Mouse (Mus musculus): ENCODE measurements around the gene Cysrt1.
"Not testable (repeated sequence)": the region's sequence is repeated elsewhere in the genome, so short reads cannot be mapped to it uniquely, and the experiment has no call there.

The Cysrt1 gene

GRCm38 (mm10) chr2:25264851-25265250 is 22.6 kb upstream of the Cysrt1 start:
- in situ Hi-C loops (cut with MboI, MseI), result no loop called here

DNA sequence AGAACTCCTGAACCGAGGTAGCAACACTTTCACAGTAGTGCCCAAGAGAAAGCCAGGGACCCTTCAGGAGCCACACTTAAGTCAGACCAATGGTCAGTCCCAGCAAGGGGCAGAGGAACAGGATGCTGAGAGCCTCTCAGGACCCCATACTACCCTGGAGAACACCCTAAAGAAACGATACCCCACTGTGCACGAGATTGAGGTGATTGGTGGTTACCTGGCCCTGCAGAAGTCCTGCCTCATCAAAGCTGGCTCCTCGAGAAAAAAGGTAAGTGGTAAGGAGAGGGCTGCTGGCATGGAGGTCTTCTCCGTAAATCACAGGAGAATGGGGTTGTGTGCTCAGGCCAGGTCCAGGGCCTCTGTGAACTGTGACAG is 22.0 kb upstream of the Cysrt1 start:
- in situ Hi-C loops (cut with MboI, MseI), result no loop called here

- in situ Hi-C loops (cut with MboI, MseI), result no loop called here
Measured at GRCm38 (mm10) chr2:25263623-25264285, 21.5 kb upstream of the Cysrt1 start.

- in situ Hi-C loops (cut with MboI, MseI), result no loop called here
Measured at GRCm38 (mm10) chr2:25262795-25263622, 20.8 kb upstream of the Cysrt1 start.

GRCm38 (mm10) chr2:25262291-25262767 is 20.1 kb upstream of the Cysrt1 start, which contains the start of gene Tprn:
Tprn (plus strand) TSS chr2:25262618.
- in situ Hi-C loops (cut with MboI, MseI), result no loop called here

GRCm38 (mm10) chr2:25261870-25262269 is 19.6 kb upstream of the Cysrt1 start:
- in situ Hi-C loops (cut with MboI, MseI), result no loop called here

DNA sequence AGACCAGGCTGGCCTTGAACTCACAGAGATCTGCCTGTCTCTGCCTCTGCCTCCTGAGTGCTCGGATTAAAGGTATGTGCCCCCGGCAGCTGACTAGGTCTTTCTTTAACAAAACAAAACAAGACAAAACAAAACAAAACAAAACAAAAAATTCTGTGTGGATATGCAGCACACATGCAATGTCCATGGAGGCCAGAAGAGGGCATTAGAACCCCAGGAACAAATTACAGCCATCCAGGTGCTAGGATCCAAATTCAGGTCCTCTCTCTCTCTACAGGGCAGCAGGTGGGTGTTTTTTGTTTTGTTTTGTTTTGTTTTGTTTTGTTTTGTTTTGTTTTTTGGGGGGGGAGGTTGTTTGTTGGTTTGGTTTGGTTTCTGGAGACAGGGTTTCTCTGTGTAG is 16.6 kb upstream of the Cysrt1 start:
- in situ Hi-C loops (cut with MboI, MseI), result no loop called here

GRCm38 (mm10) chr2:25257250-25257649 is 15.0 kb upstream of the Cysrt1 start:
- in situ Hi-C loops (cut with MboI, MseI), result not testable (repeated sequence)

GRCm38 (mm10) chr2:25256443-25257109 is 14.3 kb upstream of the Cysrt1 start:
- in situ Hi-C loops (cut with MboI, MseI), result not testable (repeated sequence)

DNA sequence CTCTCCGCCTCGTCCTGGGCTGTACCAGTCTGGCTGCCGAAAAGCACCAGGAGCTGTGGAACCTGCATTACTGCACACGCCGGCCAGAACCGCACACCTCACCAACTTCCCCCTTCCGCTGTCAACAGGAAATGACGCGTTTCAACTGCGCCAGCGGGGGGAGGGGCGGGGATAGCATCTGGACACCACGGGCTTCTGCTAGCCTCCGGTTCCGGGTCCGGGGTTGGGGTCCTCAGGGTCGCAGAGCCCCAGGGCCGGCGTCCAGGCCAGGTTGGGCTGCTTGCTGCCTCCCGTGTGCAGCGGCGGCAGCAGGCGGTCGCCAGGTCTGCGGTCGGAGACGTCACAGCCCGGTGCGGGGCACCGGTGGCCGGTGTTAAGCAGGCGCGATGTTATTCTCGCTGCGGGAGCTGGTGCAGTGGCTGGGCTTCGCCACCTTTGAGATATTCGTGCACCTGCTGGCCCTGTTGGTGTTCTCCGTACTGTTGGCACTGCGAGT is 13.1 kb upstream of the Cysrt1 start, which contains the start of gene Tmem203:
Tmem203 (plus strand) TSS at position 156 of the 496 bp plus-strand sequence.
- in situ Hi-C loops (cut with MboI, MseI), result no loop called here

GRCm38 (mm10) chr2:25252331-25252730 is 10.1 kb upstream of the Cysrt1 start:
- in situ Hi-C loops (cut with MboI, MseI), result loop anchor here (5.0 kb wide), 1 partner anchor 60 kb away; no protein-coding TSS in a partner anchor

- in situ Hi-C loops (cut with MboI, MseI), result no loop called here
Measured at GRCm38 (mm10) chr2:25246183-25247072, 4.2 kb upstream of the Cysrt1 start, which contains the start of gene AL732309.1. AL732309.1 (minus strand) TSS chr2:25246863.

GRCm38 (mm10) chr2:25244144-25244543 is 1.9 kb upstream of the Cysrt1 start:
- in situ Hi-C loops (cut with MboI, MseI), result no loop called here

GRCm38 (mm10) chr2:25243342-25243741 is 1.1 kb upstream of the Cysrt1 start:
- in situ Hi-C loops (cut with MboI, MseI), result no loop called here

DNA sequence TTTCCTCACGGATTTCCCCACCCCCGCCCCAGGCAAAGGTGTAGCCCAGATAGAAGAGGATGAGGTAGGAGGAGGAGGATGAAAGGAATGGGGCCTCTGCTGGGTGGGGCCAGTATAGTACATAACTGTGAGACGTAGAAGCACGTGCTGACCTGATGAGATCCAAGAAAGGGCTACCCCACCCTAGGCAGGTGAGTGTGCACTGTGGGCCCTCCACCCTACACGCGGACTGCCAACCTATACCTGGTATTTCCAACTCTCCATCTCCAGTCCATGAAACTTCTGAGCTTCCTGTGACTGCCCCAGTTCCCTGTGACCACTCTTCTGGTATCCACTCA is 845 bp downstream of the Cysrt1 start:
- in situ Hi-C loops (cut with MboI, MseI), result no loop called here

DNA sequence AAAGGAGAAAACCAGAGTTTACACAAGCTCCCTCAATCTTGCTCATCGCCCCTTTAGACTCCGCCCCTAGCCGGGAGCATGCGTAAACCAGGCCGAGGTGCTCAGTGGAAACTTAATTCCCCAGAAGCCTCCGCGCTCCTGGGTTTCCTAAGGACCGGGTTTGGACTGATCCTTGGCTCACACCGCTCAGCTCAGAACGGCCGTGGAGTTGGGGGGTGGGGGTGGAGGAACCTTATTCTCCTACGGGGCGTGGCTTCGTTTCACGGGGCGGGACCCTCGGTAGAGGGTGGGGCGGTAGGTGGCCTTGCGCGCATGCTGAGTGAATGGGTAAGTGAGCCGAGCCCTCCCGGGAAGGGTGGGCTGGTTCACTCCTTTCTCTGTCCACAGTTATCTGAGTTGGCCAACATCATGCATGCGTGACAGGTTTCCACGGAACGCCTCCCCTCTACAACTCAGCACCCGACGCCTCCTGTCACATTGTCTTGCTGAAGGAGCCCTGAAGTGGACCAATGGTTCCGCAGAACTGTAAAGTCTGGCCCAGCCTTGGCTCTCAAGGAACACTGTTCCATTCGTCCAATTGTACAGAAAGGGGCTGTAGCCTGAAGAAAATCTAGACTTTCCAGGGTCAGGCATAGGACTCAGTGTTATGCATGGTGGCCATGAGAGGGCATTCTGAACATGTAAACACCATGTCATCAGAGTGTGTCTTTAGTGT is 1.4 kb downstream of the Cysrt1 start:
- in situ Hi-C loops (cut with MboI, MseI), result no loop called here

DNA sequence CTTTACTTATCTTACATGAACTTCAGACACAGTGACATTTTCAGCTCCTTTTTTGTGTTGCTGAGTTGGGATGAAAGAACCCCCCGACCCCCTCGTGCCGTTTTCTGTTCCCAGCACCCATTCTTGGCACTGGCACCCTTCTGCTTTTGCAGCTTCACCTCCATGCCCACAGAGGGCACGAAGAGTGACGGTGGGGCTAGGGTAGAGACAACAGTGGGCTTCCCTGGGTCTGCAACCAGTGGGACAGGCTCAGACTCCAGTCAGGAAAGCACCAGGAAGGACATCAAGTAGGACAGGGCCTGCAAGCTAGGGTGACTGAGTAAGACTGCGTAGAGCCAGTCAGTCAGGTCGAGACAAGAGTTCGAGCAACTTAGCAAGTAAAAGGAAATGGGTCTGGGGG is 1.9 kb downstream of the Cysrt1 start:
- in situ Hi-C loops (cut with MboI, MseI), result no loop called here

GRCm38 (mm10) chr2:25239766-25240165 is 2.5 kb downstream of the Cysrt1 start:
- in situ Hi-C loops (cut with MboI, MseI), result no loop called here

GRCm38 (mm10) chr2:25238106-25238505 is 4.1 kb downstream of the Cysrt1 start:
- in situ Hi-C loops (cut with MboI, MseI), result no loop called here

- in situ Hi-C loops (cut with MboI, MseI), result no loop called here
Measured at GRCm38 (mm10) chr2:25237522-25237921, 4.7 kb downstream of the Cysrt1 start.

Data from T-helper 1 cell (primary cell).